Mouse (Mus musculus) MEL (cell line): ENCODE measurements around the gene Tmem9. TPM values are rescaled to one million over a fixed set of nuclear protein-coding genes. Genes with fewer than 3 reads are reported as not detected.

Experiments used
- DNase-seq: peaks from one replicate; pipeline ENCODE4 v3.0.0; 2011; ENCODE audit warnings: low read depth, low spot score
- H3K27ac ChIP-seq: 2 replicates; pipeline ENCODE4 v1.5.1; 2012; ENCODE audit warnings: low read depth, mild to moderate bottlenecking, control low read depth, low read length, moderate library complexity; ENCODE audit not compliant: control insufficient read depth
- H3K27me3 ChIP-seq, 2 experiments: fragments of 150-350 bp in 1 of 2; sonication (generic) in 1 of 2; 2 replicates each; pipeline ENCODE4 v1.6.1; 2012; ENCODE audit warnings: low read length in 2 of 2, mild to moderate bottlenecking in 2 of 2, improper control_type of control experiment in 1 of 2, moderate library complexity in 1 of 2; ENCODE audit not compliant: insufficient read depth in 2 of 2, control insufficient read depth in 1 of 2
- H3K36me3 ChIP-seq, 2 experiments: 2 replicates each; pipeline ENCODE4 v1.6.1; 2012 to 2014; ENCODE audit warnings: low read length in 2 of 2, improper control_type of control experiment in 1 of 2, inconsistent platforms in 1 of 2, mild to moderate bottlenecking in 1 of 2; ENCODE audit not compliant: insufficient read depth in 2 of 2, control insufficient read depth in 1 of 2
- H3K4me1 ChIP-seq, 2 experiments: fragments of 150-350 bp in 1 of 2; sonication (generic) in 1 of 2; 2 replicates each; pipeline ENCODE4 v1.6.1; 2012; ENCODE audit warnings: low read length in 2 of 2, improper control_type of control experiment in 1 of 2, mild to moderate bottlenecking in 1 of 2; ENCODE audit not compliant: insufficient read depth in 2 of 2, control insufficient read depth in 1 of 2
- H3K4me3 ChIP-seq, 2 experiments: fragments of 150-350 bp in 1 of 2; sonication (generic) in 1 of 2; 2 replicates each; pipeline ENCODE4 v1.5.1; 2012; ENCODE audit warnings: low read depth in 2 of 2, low read length in 2 of 2, mild to moderate bottlenecking in 2 of 2, moderate library complexity in 2 of 2, control low read depth in 1 of 2, improper control_type of control experiment in 1 of 2; ENCODE audit not compliant: control insufficient read depth in 1 of 2, insufficient read depth in 1 of 2
- H3K79me2 ChIP-seq: 2 replicates; pipeline ENCODE4 v1.6.1; 2012; ENCODE audit warnings: mild to moderate bottlenecking, low read length, moderate library complexity; ENCODE audit not compliant: control insufficient read depth, poor library complexity, insufficient read depth
- H3K9ac ChIP-seq: 2 replicates; pipeline ENCODE4 v1.6.1; 2012; ENCODE audit warnings: low read depth, mild to moderate bottlenecking, control low read depth, low read length, moderate library complexity; ENCODE audit not compliant: control insufficient read depth, poor library complexity, severe bottlenecking
- H3K9me3 ChIP-seq: fragments of 150-350 bp; sonication (generic); replicated peaks from 2 replicates; pipeline ENCODE4 v1.6.1; 2012; ENCODE audit warnings: mild to moderate bottlenecking, low read length, improper control_type of control experiment, moderate library complexity; ENCODE audit not compliant: insufficient read depth
- CHD1 ChIP-seq: IDR thresholded peaks from 2 replicates; pipeline ENCODE4 v1.6.1; 2012; ENCODE audit warnings: low read depth, mild to moderate bottlenecking, inconsistent platforms, low read length, improper control_type of control experiment
- CHD2 ChIP-seq: IDR thresholded peaks from 2 replicates; pipeline ENCODE4 v1.6.1; 2011; ENCODE audit warnings: low read length, improper control_type of control experiment
- CTCF ChIP-seq, 3 experiments: IDR thresholded peaks in 2 of 3; conservative IDR thresholded peaks in 1 of 3; 2 replicates each; pipeline ENCODE4 v1.5.1; 2011 to 2012; ENCODE audit warnings: low read length in 3 of 3, low read depth in 2 of 3, mild to moderate bottlenecking in 2 of 3, improper control_type of control experiment in 1 of 3, inconsistent platforms in 1 of 3, mixed read lengths in 1 of 3, moderate library complexity in 1 of 3; ENCODE audit not compliant: control insufficient read depth in 1 of 3, insufficient read depth in 1 of 3, poor library complexity in 1 of 3, severe bottlenecking in 1 of 3
- ELF1 ChIP-seq: IDR thresholded peaks from 2 replicates; pipeline ENCODE4 v1.6.1; 2014; ENCODE audit warnings: low read depth, mild to moderate bottlenecking, inconsistent platforms, low read length, improper control_type of control experiment, moderate library complexity
- ETS1 ChIP-seq: IDR thresholded peaks from 2 replicates; pipeline ENCODE4 v1.6.1; 2012; ENCODE audit warnings: low read depth, mild to moderate bottlenecking, inconsistent platforms, low read length, improper control_type of control experiment, moderate library complexity
- GATA1 ChIP-seq: IDR thresholded peaks from 2 replicates; pipeline ENCODE4 v1.6.1; 2011; ENCODE audit warnings: low read depth, low read length, improper control_type of control experiment
- HCFC1 ChIP-seq: IDR thresholded peaks from 2 replicates; pipeline ENCODE4 v1.6.1; 2012; ENCODE audit warnings: low read depth, mild to moderate bottlenecking, inconsistent platforms, low read length, improper control_type of control experiment, moderate library complexity
- JUND ChIP-seq: IDR thresholded peaks from 2 replicates; pipeline ENCODE4 v1.6.1; 2011; ENCODE audit warnings: low read depth, mild to moderate bottlenecking, improper control_type of control experiment, low read length
- MAFK ChIP-seq: IDR thresholded peaks from 2 replicates; pipeline ENCODE4 v1.6.1; 2011; ENCODE audit warnings: low read depth, mild to moderate bottlenecking, low read length, improper control_type of control experiment, borderline replicate concordance
- MYB ChIP-seq: IDR thresholded peaks from 2 replicates; pipeline ENCODE4 v1.6.1; 2011; ENCODE audit warnings: mild to moderate bottlenecking, low read depth, low read length, improper control_type of control experiment
- MYC ChIP-seq: IDR thresholded peaks from 2 replicates; pipeline ENCODE4 v1.6.1; 2011; ENCODE audit warnings: low read depth, mild to moderate bottlenecking, low read length, improper control_type of control experiment, moderate library complexity
- NELFE ChIP-seq: IDR thresholded peaks from 2 replicates; pipeline ENCODE4 v1.6.1; 2011; ENCODE audit warnings: low read depth, low read length, improper control_type of control experiment
- NRF1 ChIP-seq: IDR thresholded peaks from 2 replicates; pipeline ENCODE4 v1.6.1; 2014; ENCODE audit warnings: low read depth, mild to moderate bottlenecking, inconsistent platforms, low read length, improper control_type of control experiment, moderate library complexity; ENCODE audit not compliant: poor library complexity, insufficient read depth, severe bottlenecking
- POLR2AphosphoS2 ChIP-seq: IDR thresholded peaks from 2 replicates; pipeline ENCODE4 v1.6.1; 2011; ENCODE audit warnings: low read length, improper control_type of control experiment
- POLR2AphosphoS5 ChIP-seq: IDR thresholded peaks from 2 replicates; pipeline ENCODE4 v1.6.1; 2012; ENCODE audit warnings: low read depth, borderline replicate concordance, mild to moderate bottlenecking, inconsistent platforms, low read length, moderate library complexity, mixed read lengths
- SMC3 ChIP-seq: IDR thresholded peaks from 2 replicates; pipeline ENCODE4 v1.6.1; 2011; ENCODE audit warnings: low read depth, low read length, improper control_type of control experiment
- TAL1 ChIP-seq: IDR thresholded peaks from 2 replicates; pipeline ENCODE4 v1.6.1; 2012; ENCODE audit warnings: mild to moderate bottlenecking, inconsistent platforms, low read length, moderate library complexity, mixed read lengths
- TBP ChIP-seq: IDR thresholded peaks from 2 replicates; pipeline ENCODE4 v1.8.0; 2011; ENCODE audit warnings: low read depth, low read length, improper control_type of control experiment
- TCF12 ChIP-seq: IDR thresholded peaks from 2 replicates; pipeline ENCODE4 v1.6.1; 2014; ENCODE audit warnings: low read depth, mild to moderate bottlenecking, inconsistent platforms, low read length, improper control_type of control experiment, moderate library complexity
- UBTF ChIP-seq: IDR thresholded peaks from 2 replicates; pipeline ENCODE4 v1.6.1; 2012; ENCODE audit warnings: low read depth, mild to moderate bottlenecking, inconsistent platforms, low read length, improper control_type of control experiment, moderate library complexity, borderline replicate concordance; ENCODE audit not compliant: insufficient read depth
- ZKSCAN1 ChIP-seq: IDR thresholded peaks from 2 replicates; pipeline ENCODE4 v1.6.1; 2012; ENCODE audit warnings: low read depth, mild to moderate bottlenecking, inconsistent platforms, low read length, improper control_type of control experiment, moderate library complexity
- ZNF384 ChIP-seq: IDR thresholded peaks from 2 replicates; pipeline ENCODE4 v1.6.1; 2012; ENCODE audit warnings: low read depth, mild to moderate bottlenecking, inconsistent platforms, low read length, improper control_type of control experiment
- polyA plus RNA-seq, 2 experiments: library from polyadenylated mRNA; stranded (reverse) in 1 of 2; unstranded in 1 of 2; fragments of >175 nt in 1 of 2; fragments of >200 nt in 1 of 2; gene quantifications; 2 replicates each; pipeline versions ENCODE4 v1.2.1 to v1.2.4; 2012; ENCODE audit warnings: low replicate concordance in 2 of 2, low read depth in 1 of 2; ENCODE audit not compliant: insufficient read length in 2 of 2, insufficient read depth in 1 of 2, missing spikeins in 1 of 2
- total RNA-seq: library from RNA; depleted of rRNA; stranded (reverse); fragments of 300-350 nt; gene quantifications from 2 replicates; pipeline ENCODE4 v1.2.3, GENCODE M21; 2012

Tmem9 gene
- total and polyA plus RNA-seq, 3 experiments, result 52.2 to 82.9 TPM; not detected in 1

DNA sequence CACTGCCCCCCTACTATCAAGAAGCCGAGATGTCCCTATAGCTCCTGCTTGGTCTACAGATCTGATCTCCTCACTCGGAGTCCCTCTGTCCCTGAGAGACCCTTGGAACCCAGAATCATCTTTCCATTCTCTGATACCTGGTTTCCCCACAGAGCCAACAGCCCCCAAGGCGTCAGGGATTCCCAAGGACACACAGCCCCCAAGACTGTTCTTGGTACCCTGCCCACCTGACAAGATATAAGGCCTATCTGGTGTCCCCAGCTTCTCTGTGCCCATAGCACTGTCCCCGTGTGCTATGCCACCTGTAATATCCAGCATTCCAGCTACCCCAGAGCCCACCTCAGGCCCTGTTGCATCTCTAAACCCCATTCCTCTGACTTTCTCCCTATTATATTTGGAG is 40.2 kb upstream of the Tmem9 start:
- Histone ChIP-seq H3K79me2 (no peaks in the 10 kb centered on the region), H3K9ac (no peak overlapping the region), H3K4me3 (no peak overlapping the region), H3K27me3 (peaks cover 0 to 5% of the 10 kb centered on the region in 2 experiments; a peak in 1 of 4 replicates), H3K36me3 (no peaks in the 10 kb centered on the region), H3K27ac (no peak overlapping the region), H3K4me1 (no peaks in the 10 kb centered on the region), H3K9me3 (no peaks in the 10 kb centered on the region)
- no peak for DNase-seq
- TF ChIP-seq ETS1, result no peak
- TF ChIP-seq NELFE, result no peak
- TF ChIP-seq CHD2, result no peak
- TF ChIP-seq MYB, result no peak
- TF ChIP-seq POLR2AphosphoS5, result no peak
- no peak for TF ChIP-seq POLR2AphosphoS2
- TF ChIP-seq NRF1, result no peak
- no peak for TF ChIP-seq MAFK
- TF ChIP-seq MYC, result no peak
- TF ChIP-seq GATA1, result no peak
- no peak for TF ChIP-seq HCFC1
- TF ChIP-seq JUND, result no peak
- no peak for TF ChIP-seq ZKSCAN1

GRCm38 (mm10) chr1:135970486-135970885 is 37.5 kb upstream of the Tmem9 start:
- H3K27me3 ChIP-seq, result peaks cover 0 to 6% of the 10 kb centered on the region in 2 experiments; a peak in 1 of 4 replicates
- H3K4me1 ChIP-seq, result no peaks in the 10 kb centered on the region

More at GRCm38 (mm10) chr1:135970486-135970885, 37.5 kb upstream of the Tmem9 start:
- no peaks in the 10 kb centered on the region for H3K9me3 ChIP-seq
- DNase-seq, result no peak
- H3K27ac ChIP-seq, result no peak overlapping the region
- H3K36me3 ChIP-seq, result no peaks in the 10 kb centered on the region
- no peaks in the 10 kb centered on the region for H3K79me2 ChIP-seq
- no peak for TF ChIP-seq TAL1
- TF ChIP-seq ZNF384, result no peak
- TF ChIP-seq MYC, result no peak
- TF ChIP-seq GATA1, result no peak
- TF ChIP-seq CHD1, result no peak
- TF ChIP-seq CTCF (IDR thresholded peaks at IDR 0.05 in 2 of 3, conservative IDR thresholded peaks at IDR 0.05 in 1 of 3; ENCODE audit: control insufficient read depth in 1 of 3, insufficient read depth in 1 of 3, low read depth in 2 of 3, low read length in 3 of 3, poor library complexity in 1 of 3, severe bottlenecking in 1 of 3), result no peak
- no peak for TF ChIP-seq ELF1
- TF ChIP-seq TCF12, result no peak
- no peak for TF ChIP-seq UBTF
- no peak for TF ChIP-seq SMC3
- TF ChIP-seq TBP, result no peak
- TF ChIP-seq, all 39 proteins: peak for 0
- H3K4me3 ChIP-seq, result no peak overlapping the region
- H3K9ac ChIP-seq, result no peak overlapping the region
